Mouse (Mus musculus): ENCODE measurements around the gene Ces3a. TPM values are rescaled to one million over a fixed set of nuclear protein-coding genes. Genes with fewer than 3 reads are reported as not detected.

The Ces3a gene
- polyA plus RNA-seq (2014; fragmentation: Nextera tagmentation; extraction: Ambion mirVana) = not detected in 2 replicates

DNA sequence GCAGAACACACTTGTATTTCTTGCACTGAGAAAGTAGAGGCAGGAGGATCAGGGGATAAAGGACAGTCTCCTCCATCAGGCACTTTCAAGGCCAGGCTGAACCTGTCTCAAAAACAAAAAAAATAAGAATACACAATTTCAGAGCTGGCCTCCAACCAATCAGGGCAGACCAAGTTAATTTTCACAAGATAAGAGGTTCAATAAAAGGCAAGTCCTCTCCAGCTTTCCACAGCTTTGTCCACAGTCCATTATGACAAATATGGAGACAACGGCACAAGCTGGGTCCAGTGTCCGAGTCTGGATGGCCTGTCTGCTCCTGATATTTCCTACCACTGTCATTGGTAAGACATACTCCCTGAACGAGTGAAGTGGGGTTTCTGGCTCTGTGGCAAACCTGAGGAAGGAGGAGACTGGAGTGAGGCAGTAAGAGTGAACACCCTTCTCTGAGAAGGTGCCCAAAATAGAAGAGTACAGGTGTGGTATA is at the start of gene Ces3a:
Gene Ces3a, plus strand, starts transcription at position 231 of the 484 bp plus-strand sequence.
- 69% methylated on average over 3 of the region's 3 CpGs for WGBS
- no peaks in the 10 kb centered on the region for H3K36me3 ChIP-seq (ENCODE audit: control insufficient read depth, insufficient read depth, low read length)

DNA sequence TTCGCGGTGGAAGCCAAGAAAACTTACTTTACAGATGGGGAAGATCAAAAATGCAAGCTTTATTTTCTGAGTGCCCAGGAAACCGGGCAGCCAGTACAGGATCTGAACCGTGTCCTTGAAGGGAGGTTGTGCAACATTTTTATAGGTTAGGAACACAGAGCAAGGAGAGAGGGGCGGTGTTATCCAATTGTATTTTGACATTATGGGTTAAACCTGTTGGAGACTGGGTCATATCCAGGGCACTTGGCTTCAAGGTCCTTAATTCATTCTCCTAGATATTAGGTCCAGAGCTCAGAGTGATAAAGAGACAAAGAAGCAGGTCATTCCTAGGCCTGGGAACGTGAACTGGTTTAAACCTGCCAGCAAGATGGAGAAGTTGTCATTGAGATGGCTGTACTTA is 49.2 kb upstream of the Ces3a start:
- 83% methylated on average over 6 of the region's 6 CpGs for WGBS
- Histone ChIP-seq H3K4me3 (ENCODE audit: low read depth, low read length) (no peak overlapping the region), H3K36me3 (ENCODE audit: control insufficient read depth, insufficient read depth, low read length) (no peaks in the 10 kb centered on the region), H3K4me1 (ENCODE audit: control insufficient read depth, insufficient read depth, low read length) (no peaks in the 10 kb centered on the region), H3K9ac (replicated peaks; ENCODE audit: low read depth, low read length) (no peak overlapping the region), H3K27ac (ENCODE audit: low read length) (no peak overlapping the region), H3K9me3 (ENCODE audit: control insufficient read depth, low read depth, low read length) (no peaks in the 10 kb centered on the region), H3K27me3 (ENCODE audit: control insufficient read depth, insufficient read depth, low read length) (no peaks in the 10 kb centered on the region), H3K4me2 (replicated peaks; ENCODE audit: low read depth, low read length) (no peak overlapping the region)
- no peak for ATAC-seq (ENCODE audit: insufficient number of reproducible peaks, insufficient read depth, low FRiP score, low read depth)

More for the DNA sequence above, at the start of gene Ces3a:
- H3K4me2 ChIP-seq (replicated peaks; ENCODE audit: low read depth, low read length) = no peak within 1 kb of the TSS
- no peaks in the 10 kb centered on the region for H3K9me3 ChIP-seq (ENCODE audit: control insufficient read depth, low read depth, low read length)
- ATAC-seq (ENCODE audit: insufficient number of reproducible peaks, insufficient read depth, low FRiP score, low read depth) = no peak
- no peak within 1 kb of the TSS for H3K4me3 ChIP-seq (ENCODE audit: low read depth, low read length)
- no peaks in the 10 kb centered on the region for H3K4me1 ChIP-seq (ENCODE audit: control insufficient read depth, insufficient read depth, low read length)
- no peaks in the 10 kb centered on the region for H3K27me3 ChIP-seq (ENCODE audit: control insufficient read depth, insufficient read depth, low read length)
- no peak within 1 kb of the TSS for H3K27ac ChIP-seq (ENCODE audit: low read length)
- H3K9ac ChIP-seq (replicated peaks; ENCODE audit: low read depth, low read length) = no peak within 1 kb of the TSS

DNA sequence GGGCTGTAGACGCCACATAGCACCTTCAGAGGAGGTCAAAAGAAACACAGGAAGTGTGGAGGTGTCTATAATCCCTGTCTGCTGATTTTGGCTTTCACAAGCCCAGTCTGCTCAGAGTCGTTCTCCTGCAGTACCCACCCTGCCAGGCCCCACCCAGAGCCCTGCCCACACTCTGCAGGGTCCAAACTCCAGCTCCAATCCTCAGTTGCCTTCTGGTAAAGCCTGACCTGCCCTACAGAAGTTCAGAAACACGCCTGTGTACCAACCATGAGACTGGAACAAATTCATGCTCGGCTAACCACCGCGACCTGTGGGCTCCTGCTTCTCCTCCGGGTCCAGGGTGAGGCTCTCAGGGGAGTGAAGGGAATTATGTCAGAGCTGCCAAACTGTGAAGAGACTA is 47.8 kb upstream of the Ces3a start, which contains the start of gene Ces2h:
Gene Ces2h, plus strand, starts transcription at position 268 of the 400 bp plus-strand sequence.
- 69% methylated on average over 7 of the region's 7 CpGs for WGBS

DNA sequence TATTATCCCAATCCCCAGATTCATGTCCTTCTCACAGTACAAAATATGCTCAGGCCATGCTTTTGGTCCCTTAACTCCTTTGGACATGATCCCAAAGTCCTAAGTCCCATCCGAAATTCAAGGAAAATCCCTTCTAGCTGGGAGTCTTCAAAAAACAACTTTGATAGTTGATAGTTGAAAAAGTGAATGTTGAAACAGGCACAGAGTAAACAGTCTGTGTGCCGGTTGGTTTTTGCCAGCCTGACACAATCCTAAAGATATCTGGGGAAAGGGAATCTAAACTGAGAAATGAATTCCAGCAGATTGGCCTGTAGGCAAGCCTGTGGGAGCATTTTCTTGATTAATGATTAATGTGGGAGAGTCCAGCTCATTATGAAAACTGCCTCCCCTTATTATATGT is 38.4 kb upstream of the Ces3a start:
- Histone ChIP-seq H3K9me3 (ENCODE audit: control insufficient read depth, low read depth, low read length) (no peaks in the 10 kb centered on the region), H3K36me3 (ENCODE audit: control insufficient read depth, insufficient read depth, low read length) (no peaks in the 10 kb centered on the region), H3K27ac (ENCODE audit: low read length) (no peak overlapping the region), H3K4me3 (ENCODE audit: low read depth, low read length) (no peak overlapping the region), H3K4me1 (ENCODE audit: control insufficient read depth, insufficient read depth, low read length) (no peaks in the 10 kb centered on the region), H3K27me3 (ENCODE audit: control insufficient read depth, insufficient read depth, low read length) (no peaks in the 10 kb centered on the region), H3K9ac (replicated peaks; ENCODE audit: low read depth, low read length) (no peak overlapping the region), H3K4me2 (replicated peaks; ENCODE audit: low read depth, low read length) (no peak overlapping the region)
- ATAC-seq (ENCODE audit: insufficient number of reproducible peaks, insufficient read depth, low FRiP score, low read depth) = no peak
- 67% methylated on average over 2 of the region's 2 CpGs for WGBS

More for the DNA sequence above, 47.8 kb upstream of the Ces3a start, which contains the start of gene Ces2h:
- no peaks in the 10 kb centered on the region for H3K9me3 ChIP-seq (ENCODE audit: control insufficient read depth, low read depth, low read length)
- no peak for ATAC-seq (ENCODE audit: insufficient number of reproducible peaks, insufficient read depth, low FRiP score, low read depth)
- H3K9ac ChIP-seq (replicated peaks; ENCODE audit: low read depth, low read length) = no peak within 1 kb of the TSS
- H3K4me2 ChIP-seq (replicated peaks; ENCODE audit: low read depth, low read length) = no peak within 1 kb of the TSS
- H3K27me3 ChIP-seq (ENCODE audit: control insufficient read depth, insufficient read depth, low read length) = no peaks in the 10 kb centered on the region
- no peaks in the 10 kb centered on the region for H3K4me1 ChIP-seq (ENCODE audit: control insufficient read depth, insufficient read depth, low read length)
- H3K4me3 ChIP-seq (ENCODE audit: low read depth, low read length) = no peak within 1 kb of the TSS
- H3K36me3 ChIP-seq (ENCODE audit: control insufficient read depth, insufficient read depth, low read length) = no peaks in the 10 kb centered on the region
- H3K27ac ChIP-seq (ENCODE audit: low read length) = no peak within 1 kb of the TSS

DNA sequence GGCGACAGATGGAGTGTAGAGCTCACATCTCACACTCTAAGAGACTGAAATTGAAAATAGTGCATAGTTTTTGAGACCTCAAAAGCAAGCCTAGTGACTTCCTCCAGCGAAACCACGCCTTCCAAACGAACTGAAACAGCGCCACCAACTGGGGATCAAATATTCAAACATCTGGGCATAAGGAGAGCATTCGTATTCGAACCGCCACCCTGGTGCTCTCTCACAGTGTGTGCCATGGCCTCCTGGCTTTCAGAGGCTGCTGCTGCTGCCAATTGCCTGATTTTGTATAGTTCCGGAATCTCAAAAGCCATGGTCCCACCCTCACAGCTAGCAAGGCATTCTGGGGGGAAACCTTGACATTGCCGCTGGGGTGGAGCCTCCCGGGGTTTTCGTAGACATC is 37.3 kb upstream of the Ces3a start:
- Histone ChIP-seq H3K36me3 (ENCODE audit: control insufficient read depth, insufficient read depth, low read length) (no peaks in the 10 kb centered on the region), H3K4me2 (replicated peaks; ENCODE audit: low read depth, low read length) (no peak overlapping the region), H3K9me3 (ENCODE audit: control insufficient read depth, low read depth, low read length) (no peaks in the 10 kb centered on the region), H3K9ac (replicated peaks; ENCODE audit: low read depth, low read length) (no peak overlapping the region), H3K4me1 (ENCODE audit: control insufficient read depth, insufficient read depth, low read length) (no peaks in the 10 kb centered on the region), H3K27ac (ENCODE audit: low read length) (no peak overlapping the region), H3K4me3 (ENCODE audit: low read depth, low read length) (no peak overlapping the region), H3K27me3 (ENCODE audit: control insufficient read depth, insufficient read depth, low read length) (no peaks in the 10 kb centered on the region)
- ATAC-seq (ENCODE audit: insufficient number of reproducible peaks, insufficient read depth, low FRiP score, low read depth) = no peak
- WGBS = 77% methylated on average over 12 of the region's 12 CpGs

DNA sequence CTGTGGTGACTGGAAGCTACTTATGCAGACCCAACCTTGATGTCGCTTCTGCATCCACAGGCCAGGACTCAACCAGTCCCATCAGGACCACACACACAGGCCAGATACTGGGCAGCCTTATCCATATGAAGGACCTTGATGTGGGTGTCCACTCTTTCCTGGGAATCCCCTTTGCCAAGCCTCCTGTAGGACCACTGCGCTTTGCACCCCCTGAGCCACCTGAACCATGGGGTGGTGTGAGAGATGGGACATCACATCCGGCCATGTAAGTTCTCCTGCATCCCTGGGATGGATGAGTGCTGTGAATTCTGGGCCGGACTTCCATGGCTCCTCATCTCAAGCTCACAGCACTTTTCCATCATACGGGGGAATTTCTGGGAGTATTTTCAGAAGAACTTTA is 34.0 kb upstream of the Ces3a start:
- Histone ChIP-seq H3K9ac (replicated peaks; ENCODE audit: low read depth, low read length) (no peak overlapping the region), H3K4me1 (ENCODE audit: control insufficient read depth, insufficient read depth, low read length) (no peaks in the 10 kb centered on the region), H3K4me3 (ENCODE audit: low read depth, low read length) (no peak overlapping the region), H3K4me2 (replicated peaks; ENCODE audit: low read depth, low read length) (no peak overlapping the region), H3K27me3 (ENCODE audit: control insufficient read depth, insufficient read depth, low read length) (no peaks in the 10 kb centered on the region), H3K9me3 (ENCODE audit: control insufficient read depth, low read depth, low read length) (no peaks in the 10 kb centered on the region), H3K27ac (ENCODE audit: low read length) (no peak overlapping the region), H3K36me3 (ENCODE audit: control insufficient read depth, insufficient read depth, low read length) (no peaks in the 10 kb centered on the region)
- no peak for ATAC-seq (ENCODE audit: insufficient number of reproducible peaks, insufficient read depth, low FRiP score, low read depth)
- 89% methylated on average over 5 of the region's 5 CpGs for WGBS

DNA sequence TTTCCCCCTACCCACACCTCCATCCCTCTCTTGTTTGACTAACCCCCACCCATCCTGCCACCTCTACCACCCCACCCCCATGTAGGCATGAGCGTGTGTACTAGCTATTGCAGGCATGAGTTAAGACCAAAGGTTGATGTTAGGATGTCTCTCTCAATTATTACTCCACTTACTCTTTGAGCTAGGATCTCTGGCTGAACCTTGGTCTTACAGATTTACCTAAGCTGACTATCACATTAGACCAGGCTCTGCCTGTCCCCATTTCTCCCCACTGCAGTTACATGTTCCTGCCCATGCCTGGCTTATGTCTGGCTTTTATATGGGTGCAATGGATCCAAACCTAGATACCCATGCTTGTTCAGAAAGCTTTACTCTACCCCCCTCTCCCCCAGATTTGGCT is 26.4 kb upstream of the Ces3a start:
- Histone ChIP-seq H3K4me3 (ENCODE audit: low read depth, low read length) (no peak overlapping the region), H3K9me3 (ENCODE audit: control insufficient read depth, low read depth, low read length) (no peaks in the 10 kb centered on the region), H3K27ac (ENCODE audit: low read length) (no peak overlapping the region), H3K4me2 (replicated peaks; ENCODE audit: low read depth, low read length) (no peak overlapping the region), H3K36me3 (ENCODE audit: control insufficient read depth, insufficient read depth, low read length) (no peaks in the 10 kb centered on the region), H3K27me3 (ENCODE audit: control insufficient read depth, insufficient read depth, low read length) (no peaks in the 10 kb centered on the region), H3K9ac (replicated peaks; ENCODE audit: low read depth, low read length) (no peak overlapping the region), H3K4me1 (ENCODE audit: control insufficient read depth, insufficient read depth, low read length) (no peaks in the 10 kb centered on the region)
- WGBS = 87% methylated on average over 1 of the region's 1 CpGs
- ATAC-seq (ENCODE audit: insufficient number of reproducible peaks, insufficient read depth, low FRiP score, low read depth) = no peak

DNA sequence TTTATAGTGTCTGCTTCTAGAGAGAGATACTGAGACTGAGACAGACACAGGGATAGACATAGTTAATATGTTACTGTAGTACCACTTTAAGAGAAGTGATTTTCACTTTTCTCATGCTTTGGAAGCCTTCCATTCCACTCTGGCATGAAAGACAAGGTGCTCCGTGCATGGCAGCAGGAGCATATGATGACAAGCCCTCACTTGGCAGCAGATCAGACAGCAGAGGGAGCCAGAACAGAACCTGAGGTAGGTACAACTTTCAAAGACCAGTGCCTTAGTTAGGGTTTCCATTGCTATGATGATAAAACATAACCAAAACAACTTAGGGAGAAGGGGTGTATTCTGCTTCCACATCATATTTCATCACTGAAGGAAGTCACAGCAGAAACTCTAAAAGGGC is 25.3 kb upstream of the Ces3a start:
- no peaks in the 10 kb centered on the region for H3K27me3 ChIP-seq (ENCODE audit: control insufficient read depth, insufficient read depth, low read length)
- no peak overlapping the region for H3K4me2 ChIP-seq (replicated peaks; ENCODE audit: low read depth, low read length)
- no peak overlapping the region for H3K27ac ChIP-seq (ENCODE audit: low read length)
- H3K9me3 ChIP-seq (ENCODE audit: control insufficient read depth, low read depth, low read length) = no peaks in the 10 kb centered on the region
- no peak overlapping the region for H3K9ac ChIP-seq (replicated peaks; ENCODE audit: low read depth, low read length)
- H3K36me3 ChIP-seq (ENCODE audit: control insufficient read depth, insufficient read depth, low read length) = no peaks in the 10 kb centered on the region
- no peaks in the 10 kb centered on the region for H3K4me1 ChIP-seq (ENCODE audit: control insufficient read depth, insufficient read depth, low read length)
- WGBS = 49% methylated on average over 1 of the region's 1 CpGs
- ATAC-seq (ENCODE audit: insufficient number of reproducible peaks, insufficient read depth, low FRiP score, low read depth) = no peak
- no peak overlapping the region for H3K4me3 ChIP-seq (ENCODE audit: low read depth, low read length)

DNA sequence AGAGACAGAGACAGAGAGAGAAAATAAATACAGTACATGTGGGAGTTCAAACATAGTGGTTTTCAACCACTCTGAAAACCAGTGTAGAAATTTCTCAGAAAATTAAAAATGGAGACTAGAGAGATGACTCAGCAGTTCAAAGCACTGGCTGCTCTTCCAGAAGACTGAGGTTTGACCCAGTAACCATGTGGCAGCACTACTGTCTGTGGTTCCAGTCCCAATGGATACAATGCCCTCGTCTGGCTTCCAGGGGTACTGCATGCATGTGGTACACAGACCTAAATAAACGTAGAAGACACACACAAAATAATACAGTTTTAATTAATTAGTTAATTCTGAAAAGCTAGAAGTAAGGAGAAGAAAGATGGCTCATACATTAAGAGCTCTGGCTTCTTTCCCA is 23.4 kb upstream of the Ces3a start:
- 63% methylated on average over 2 of the region's 2 CpGs for WGBS
- no peaks in the 10 kb centered on the region for H3K27me3 ChIP-seq (ENCODE audit: control insufficient read depth, insufficient read depth, low read length)

More for the DNA sequence above, 23.4 kb upstream of the Ces3a start:
- no peak for ATAC-seq (ENCODE audit: insufficient number of reproducible peaks, insufficient read depth, low FRiP score, low read depth)
- H3K9ac ChIP-seq (replicated peaks; ENCODE audit: low read depth, low read length) = no peak overlapping the region
- no peak overlapping the region for H3K4me2 ChIP-seq (replicated peaks; ENCODE audit: low read depth, low read length)
- H3K4me3 ChIP-seq (ENCODE audit: low read depth, low read length) = no peak overlapping the region
- no peaks in the 10 kb centered on the region for H3K4me1 ChIP-seq (ENCODE audit: control insufficient read depth, insufficient read depth, low read length)
- no peaks in the 10 kb centered on the region for H3K36me3 ChIP-seq (ENCODE audit: control insufficient read depth, insufficient read depth, low read length)
- H3K27ac ChIP-seq (ENCODE audit: low read length) = no peak overlapping the region
- H3K9me3 ChIP-seq (ENCODE audit: control insufficient read depth, low read depth, low read length) = no peaks in the 10 kb centered on the region

Data from stomach, embryonic 14.5 days (tissue).